Mouse (Mus musculus): Measurements from ENCODE around the gene Asap3. TPM values are rescaled to one million over a fixed set of nuclear protein-coding genes. Genes with fewer than 3 reads are reported as not detected.

Gene Asap3
- total and polyA plus RNA-seq, 3 experiments, result 7.8 to 10.2 (median 8.6) TPM

GRCm38 (mm10) chr4:136227408-136227807 lies 21.2 kb downstream of the Asap3 start:
- WGBS, result 22% methylated on average over 7 of the region's 7 CpGs
- Histone ChIP-seq H3K4me1 (ENCODE audit: control insufficient read depth, insufficient read depth, low read length) (peaks cover 11% of the 10 kb centered on the region), H3K27ac (peak overlapping the region; percentile 64), H3K79me2 (replicated peaks; ENCODE audit: control insufficient read depth, insufficient read depth, low read length) (no peaks in the 10 kb centered on the region), H3K27me3 (ENCODE audit: control insufficient read depth, insufficient read depth, low read length) (no peaks in the 10 kb centered on the region), H3K36me3 (ENCODE audit: control insufficient read depth, insufficient read depth, low read length) (no peaks in the 10 kb centered on the region), H3K9ac (ENCODE audit: low read depth, low read length) (no peak overlapping the region), H3K4me3 (no peak overlapping the region)
- intact Hi-C loops (cut with DNase I), result no loop called here
- TF ChIP-seq CTCF (IDR thresholded peaks at IDR 0.05), result no peak
- TF ChIP-seq POLR2A (IDR thresholded peaks at IDR 0.05; ENCODE audit: insufficient read depth, low read depth, low read length), result no peak
- no peak for TF ChIP-seq EP300 (IDR thresholded peaks at IDR 0.05; ENCODE audit: insufficient read depth, low read depth, low read length)
- DNase-seq, result no peak

DNA sequence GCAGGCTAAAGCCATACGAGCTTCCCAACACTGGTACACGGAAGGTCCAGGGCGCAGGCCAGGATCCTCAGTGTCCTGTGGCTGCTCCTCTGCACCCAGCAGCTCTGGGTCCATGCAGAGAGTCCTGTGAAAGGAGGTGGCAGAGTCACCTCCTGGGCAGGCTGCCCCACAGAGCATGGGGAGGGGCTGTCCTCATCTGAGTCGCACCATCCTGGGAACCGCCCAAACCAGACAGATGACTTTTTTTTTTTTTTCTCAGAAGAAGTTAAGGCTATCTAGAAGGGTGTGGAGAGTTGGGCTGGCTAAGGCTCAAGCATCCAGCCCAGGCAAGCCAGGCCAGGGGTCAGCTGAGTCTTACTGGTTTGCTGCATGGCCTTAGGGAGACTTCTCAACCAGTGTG lies 22.5 kb downstream of the Asap3 start:
- H3K4me1 ChIP-seq (ENCODE audit: control insufficient read depth, insufficient read depth, low read length), result peaks cover 11% of the 10 kb centered on the region
- H3K4me3 ChIP-seq, result no peak overlapping the region
- peak in 1 of 2 experiments; percentile 57 for DNase-seq
- WGBS, result 55% methylated on average over 5 of the region's 5 CpGs
- TF ChIP-seq CTCF (IDR thresholded peaks at IDR 0.05) (no peak), EP300 (IDR thresholded peaks at IDR 0.05; ENCODE audit: insufficient read depth, low read depth, low read length) (0 out of 2 replicates have a peak, but pooled peaks have one; percentile 29), POLR2A (IDR thresholded peaks at IDR 0.05; ENCODE audit: insufficient read depth, low read depth, low read length) (0 out of 2 replicates have a peak, but pooled peaks have one; percentile 31)
- H3K27ac ChIP-seq, result peak overlapping the region; percentile 23; the same call in 1 of the 2 replicates
- H3K9ac ChIP-seq (ENCODE audit: low read depth, low read length), result no peak overlapping the region
- intact Hi-C loops (cut with DNase I), result no loop called here
- H3K27me3 ChIP-seq (ENCODE audit: control insufficient read depth, insufficient read depth, low read length), result no peaks in the 10 kb centered on the region
- H3K79me2 ChIP-seq (replicated peaks; ENCODE audit: control insufficient read depth, insufficient read depth, low read length), result no peaks in the 10 kb centered on the region
- H3K36me3 ChIP-seq (ENCODE audit: control insufficient read depth, insufficient read depth, low read length), result no peaks in the 10 kb centered on the region

GRCm38 (mm10) chr4:136238669-136239068 lies 32.5 kb downstream of the Asap3 start:
- 56% methylated on average over 13 of the region's 13 CpGs for WGBS
- Histone ChIP-seq H3K27ac (no peak overlapping the region), H3K9ac (ENCODE audit: low read depth, low read length) (no peak overlapping the region), H3K36me3 (ENCODE audit: control insufficient read depth, insufficient read depth, low read length) (no peaks in the 10 kb centered on the region), H3K27me3 (ENCODE audit: control insufficient read depth, insufficient read depth, low read length) (no peaks in the 10 kb centered on the region), H3K4me1 (ENCODE audit: control insufficient read depth, insufficient read depth, low read length) (no peaks in the 10 kb centered on the region), H3K79me2 (replicated peaks; ENCODE audit: control insufficient read depth, insufficient read depth, low read length) (no peaks in the 10 kb centered on the region), H3K4me3 (no peak overlapping the region)
- TF ChIP-seq POLR2A (IDR thresholded peaks at IDR 0.05; ENCODE audit: insufficient read depth, low read depth, low read length) (no peak), CTCF (IDR thresholded peaks at IDR 0.05) (no peak), EP300 (IDR thresholded peaks at IDR 0.05; ENCODE audit: insufficient read depth, low read depth, low read length) (no peak)
- DNase-seq, result no peak
- intact Hi-C loops (cut with DNase I), result loop anchor here (1.0 kb wide), 1 partner anchor 36 kb away; no protein-coding TSS in a partner anchor

DNA sequence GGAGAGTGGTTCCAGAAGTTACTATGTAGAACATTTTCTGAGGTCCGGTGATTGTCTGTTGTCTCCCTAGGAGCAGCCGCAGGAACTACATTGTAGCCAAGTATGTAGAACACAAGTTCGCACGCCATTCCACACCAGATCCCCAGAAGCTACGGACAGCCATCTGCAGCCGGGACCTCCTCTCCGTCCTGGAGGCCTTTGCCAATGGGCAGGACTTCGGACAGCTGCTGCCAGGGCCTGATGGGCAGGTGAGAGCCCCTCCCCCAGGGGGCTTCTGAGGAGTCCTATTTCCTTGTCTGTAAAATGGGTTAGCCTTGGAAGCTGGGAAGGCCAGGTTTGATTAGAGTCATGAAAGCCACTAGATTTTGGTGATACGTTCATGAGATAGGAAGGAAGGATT lies 32.9 kb downstream of the Asap3 start:
- Histone ChIP-seq H3K36me3 (ENCODE audit: control insufficient read depth, insufficient read depth, low read length) (no peaks in the 10 kb centered on the region), H3K27me3 (ENCODE audit: control insufficient read depth, insufficient read depth, low read length) (no peaks in the 10 kb centered on the region), H3K79me2 (replicated peaks; ENCODE audit: control insufficient read depth, insufficient read depth, low read length) (no peaks in the 10 kb centered on the region), H3K9ac (ENCODE audit: low read depth, low read length) (no peak overlapping the region), H3K4me1 (ENCODE audit: control insufficient read depth, insufficient read depth, low read length) (no peaks in the 10 kb centered on the region), H3K4me3 (no peak overlapping the region), H3K27ac (no peak overlapping the region)
- intact Hi-C loops (cut with DNase I), result loop anchor here (1.0 kb wide), 1 partner anchor 37 kb away; no protein-coding TSS in a partner anchor
- TF ChIP-seq CTCF (IDR thresholded peaks at IDR 0.05), result no peak
- no peak for TF ChIP-seq EP300 (IDR thresholded peaks at IDR 0.05; ENCODE audit: insufficient read depth, low read depth, low read length)
- no peak for TF ChIP-seq POLR2A (IDR thresholded peaks at IDR 0.05; ENCODE audit: insufficient read depth, low read depth, low read length)
- no peak for DNase-seq
- WGBS, result 70% methylated on average over 9 of the region's 9 CpGs

DNA sequence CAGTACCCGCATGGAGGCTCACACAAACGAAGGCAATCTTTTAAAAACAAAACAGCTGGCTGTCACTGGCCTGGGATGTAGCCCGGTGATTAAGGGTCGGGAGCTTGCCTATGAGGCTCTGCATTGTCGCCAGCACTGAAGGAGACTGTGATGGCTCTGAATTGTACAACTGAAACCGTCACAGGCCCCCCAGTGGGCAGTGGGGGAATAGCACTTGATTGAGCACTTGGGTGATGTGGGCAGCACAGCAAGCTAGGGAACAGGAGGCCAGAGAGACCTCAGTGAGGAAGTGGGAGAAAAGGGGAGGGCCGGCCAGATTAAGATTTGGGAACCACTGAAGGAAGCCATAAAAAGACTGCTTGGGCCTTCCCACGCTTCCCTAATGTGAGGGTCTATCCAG lies 33.5 kb downstream of the Asap3 start:
- H3K4me3 ChIP-seq, result no peak overlapping the region
- H3K9ac ChIP-seq (ENCODE audit: low read depth, low read length), result no peak overlapping the region
- intact Hi-C loops (cut with DNase I), result loop anchor here (1.0 to 5.0 kb wide), 2 partner anchors 37 to 77 kb away; no protein-coding TSS in a partner anchor
- H3K4me1 ChIP-seq (ENCODE audit: control insufficient read depth, insufficient read depth, low read length), result no peaks in the 10 kb centered on the region
- H3K27me3 ChIP-seq (ENCODE audit: control insufficient read depth, insufficient read depth, low read length), result no peaks in the 10 kb centered on the region
- DNase-seq, result peak; percentile 85 to 87
- no peak overlapping the region for H3K27ac ChIP-seq
- no peaks in the 10 kb centered on the region for H3K79me2 ChIP-seq (replicated peaks; ENCODE audit: control insufficient read depth, insufficient read depth, low read length)
- 21% methylated on average over 8 of the region's 8 CpGs for WGBS
- H3K36me3 ChIP-seq (ENCODE audit: control insufficient read depth, insufficient read depth, low read length), result no peaks in the 10 kb centered on the region
- TF ChIP-seq EP300 (IDR thresholded peaks at IDR 0.05; ENCODE audit: insufficient read depth, low read depth, low read length) (0 out of 2 replicates have a peak, but pooled peaks have one; percentile 64), CTCF (IDR thresholded peaks at IDR 0.05) (peak; percentile 92), POLR2A (IDR thresholded peaks at IDR 0.05; ENCODE audit: insufficient read depth, low read depth, low read length) (no peak)

GRCm38 (mm10) chr4:136240123-136240522 lies 34.0 kb downstream of the Asap3 start:
- H3K9ac ChIP-seq (ENCODE audit: low read depth, low read length), result no peak overlapping the region
- no peaks in the 10 kb centered on the region for H3K27me3 ChIP-seq (ENCODE audit: control insufficient read depth, insufficient read depth, low read length)
- H3K27ac ChIP-seq, result no peak overlapping the region
- intact Hi-C loops (cut with DNase I), result loop anchor here (5.0 kb wide), 1 partner anchor 78 kb away; no protein-coding TSS in a partner anchor
- no peaks in the 10 kb centered on the region for H3K4me1 ChIP-seq (ENCODE audit: control insufficient read depth, insufficient read depth, low read length)
- H3K79me2 ChIP-seq (replicated peaks; ENCODE audit: control insufficient read depth, insufficient read depth, low read length), result no peaks in the 10 kb centered on the region
- TF ChIP-seq POLR2A (IDR thresholded peaks at IDR 0.05; ENCODE audit: insufficient read depth, low read depth, low read length) (no peak), CTCF (IDR thresholded peaks at IDR 0.05) (no peak), EP300 (IDR thresholded peaks at IDR 0.05; ENCODE audit: insufficient read depth, low read depth, low read length) (no peak)
- no peak for DNase-seq
- no peak overlapping the region for H3K4me3 ChIP-seq
- 70% methylated on average over 14 of the region's 14 CpGs for WGBS
- H3K36me3 ChIP-seq (ENCODE audit: control insufficient read depth, insufficient read depth, low read length), result no peaks in the 10 kb centered on the region

All from heart, adult 2 months (tissue).